Mouse (Mus musculus): ENCODE measurements at regions not wholly inside any gene's neighbourhood (a gene's known extent, or its start where the extent isn't known, plus 50 kb on each side); places are given as distances from the start of the nearest gene placed in this dataset.

- no peak for TF ChIP-seq CTCF (IDR thresholded peaks at IDR 0.05; ENCODE audit: low read depth)
- TF ChIP-seq EP300 (optimal IDR thresholded peaks at IDR 0.05): no peak
These were observed 59.9 kb upstream of the Zpld1 start for GRCm38 (mm10) chr16:55357686-55358085.
